Comparison of ENCODE assay signal across 33 mouse cellular contexts in the genomic region with DNA sequence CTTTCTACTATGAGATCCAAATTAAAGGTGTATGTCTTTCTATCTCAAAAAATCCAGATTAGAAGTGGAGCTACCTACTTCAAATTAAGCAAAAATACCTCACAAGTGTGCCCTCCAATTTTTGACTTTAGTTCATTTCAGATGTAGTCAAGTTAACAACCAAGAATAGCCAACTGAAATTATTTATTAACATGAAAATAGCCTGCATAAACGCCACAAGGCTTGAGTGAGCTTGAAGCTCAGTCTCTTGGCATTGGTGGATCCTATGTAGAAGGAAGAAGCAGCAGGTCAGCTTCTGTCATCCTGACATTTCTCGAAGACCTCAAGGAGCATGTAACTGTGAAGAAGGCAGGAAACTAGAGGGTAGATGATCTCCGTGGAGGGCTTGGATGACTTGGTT.
"Had no signal": no experiment of that assay in that cellular context is flagged by ENCODE, and none has a peak within 500 bp of the region (broad histone marks: within the 10 kb centered on the region; RNA-seq: fewer than 3 reads in every experiment).

No protein-coding gene starts in this region.

- H3K9me3 ChIP-seq: limb, embryonic 10.5 days; limb, embryonic 12.5 days; limb, embryonic 13.5 days; limb, embryonic 15.5 days; liver, embryonic 12.5 days; liver, embryonic 13.5 days; liver, embryonic 15.5 days; lung, embryonic 15.5 days; midbrain, embryonic 10.5 days; midbrain, embryonic 12.5 days; midbrain, embryonic 13.5 days; midbrain, embryonic 15.5 days; neural tube, embryonic 12.5 days; neural tube, embryonic 13.5 days had no signal

- DNase-seq: left cerebral cortex, postnatal 4 days; liver; liver, embryonic 13.5 days; liver, postnatal 0 days; lung, adult 18-20 months; lung, adult 2 months; lung, embryonic 14.5 days; lung, postnatal 10 days; lung, postnatal 14 days; lung, postnatal 36 days; lung, postnatal 4 days; midbrain, embryonic 14.5 days had no signal

- H3K27ac ChIP-seq: limb, embryonic 10.5 days; limb, embryonic 12.5 days; limb, embryonic 13.5 days; limb, embryonic 15.5 days; liver, embryonic 12.5 days; liver, embryonic 13.5 days; liver, embryonic 14.5 days; liver, embryonic 15.5 days; lung, embryonic 15.5 days; macrophage; midbrain, embryonic 10.5 days; midbrain, embryonic 12.5 days; midbrain, embryonic 13.5 days; midbrain, embryonic 15.5 days; neural tube, embryonic 12.5 days; neural tube, embryonic 13.5 days had no signal

- H3K9ac ChIP-seq: limb, embryonic 12.5 days; limb, embryonic 13.5 days; limb, embryonic 15.5 days; liver, embryonic 12.5 days; liver, embryonic 13.5 days; liver, embryonic 14.5 days; liver, embryonic 15.5 days; liver, postnatal 0 days; lung, embryonic 14.5 days; lung, embryonic 15.5 days; midbrain, embryonic 12.5 days; midbrain, embryonic 13.5 days; midbrain, embryonic 15.5 days; neural tube, embryonic 12.5 days; neural tube, embryonic 13.5 days had no signal

- H3K4me3 ChIP-seq: limb, embryonic 10.5 days; limb, embryonic 12.5 days; limb, embryonic 13.5 days; limb, embryonic 15.5 days; liver, embryonic 12.5 days; liver, embryonic 13.5 days; liver, embryonic 15.5 days; lung, embryonic 15.5 days; megakaryocyte, embryonic 14.5 days; midbrain, embryonic 10.5 days; midbrain, embryonic 12.5 days; midbrain, embryonic 13.5 days; midbrain, embryonic 15.5 days; myocyte; neural tube, embryonic 12.5 days; neural tube, embryonic 13.5 days had no signal

- H3K4me1 ChIP-seq: limb, embryonic 10.5 days; limb, embryonic 12.5 days; limb, embryonic 13.5 days; limb, embryonic 15.5 days; liver, embryonic 12.5 days; liver, embryonic 13.5 days; liver, embryonic 15.5 days; lung, embryonic 15.5 days; midbrain, embryonic 10.5 days; midbrain, embryonic 12.5 days; midbrain, embryonic 13.5 days; midbrain, embryonic 15.5 days; neural tube, embryonic 12.5 days; neural tube, embryonic 13.5 days had no signal

- H3K27me3 ChIP-seq: limb, embryonic 12.5 days; limb, embryonic 13.5 days; limb, embryonic 15.5 days; liver, embryonic 12.5 days; liver, embryonic 13.5 days; liver, embryonic 15.5 days; lung, embryonic 15.5 days; midbrain, embryonic 12.5 days; midbrain, embryonic 13.5 days; midbrain, embryonic 15.5 days; neural tube, embryonic 12.5 days; neural tube, embryonic 13.5 days had no signal

- ATAC-seq: liver, embryonic 12.5 days; liver, postnatal 0 days; lung, postnatal 0 days; midbrain, embryonic 13.5 days; midbrain, embryonic 15.5 days; midbrain, embryonic 16.5 days had no signal

- H3K36me3 ChIP-seq: limb, embryonic 10.5 days; limb, embryonic 12.5 days; limb, embryonic 13.5 days; limb, embryonic 15.5 days; liver, embryonic 12.5 days; liver, embryonic 13.5 days; liver, embryonic 15.5 days; lung, embryonic 15.5 days; midbrain, embryonic 10.5 days; midbrain, embryonic 12.5 days; midbrain, embryonic 13.5 days; midbrain, embryonic 15.5 days; neural tube, embryonic 12.5 days; neural tube, embryonic 13.5 days had no signal

- H3K4me2 ChIP-seq: limb, embryonic 12.5 days; limb, embryonic 13.5 days; limb, embryonic 15.5 days; liver, embryonic 11.5 days; liver, embryonic 12.5 days; liver, embryonic 13.5 days; liver, embryonic 15.5 days; lung, embryonic 14.5 days; lung, embryonic 15.5 days; midbrain, embryonic 11.5 days; midbrain, embryonic 12.5 days; midbrain, embryonic 13.5 days; midbrain, embryonic 15.5 days; neural tube, embryonic 12.5 days; neural tube, embryonic 13.5 days had no signal
